Mouse (Mus musculus) heart, adult 11 months (tissue): ENCODE measurements around the gene Hist1h3e.
"Not testable (repeated sequence)": the region's sequence is repeated elsewhere in the genome, so short reads cannot be mapped to it uniquely, and the experiment has no call there.

Experiments
- DNase-seq: peaks from one replicate; pipeline ENCODE4 v3.0.0; 2022

Hist1h3e gene

DNA sequence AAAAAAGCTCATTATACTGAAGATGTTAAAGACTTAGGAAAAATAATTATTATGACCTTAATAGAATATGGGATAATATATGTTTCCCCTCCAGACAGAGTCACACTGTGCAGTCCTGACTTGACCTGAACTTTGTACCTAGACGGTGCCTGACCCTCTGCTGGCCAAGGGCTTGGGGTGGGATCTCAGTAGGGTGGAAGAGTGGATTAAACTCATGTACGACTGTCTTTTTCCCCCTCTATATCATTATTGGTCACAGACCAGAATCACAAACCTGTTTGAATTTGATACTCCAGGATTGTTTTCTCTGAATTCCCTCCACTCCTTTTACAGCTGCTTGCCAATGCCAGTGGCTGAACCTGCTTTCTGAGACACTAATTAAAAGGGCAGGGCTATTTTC is 1.5 kb downstream of the Hist1h3e start:
- DNase-seq, result not testable (repeated sequence)

GRCm38 (mm10) chr13:23556906-23557305 is 5.3 kb downstream of the Hist1h3e start:
- no peak for DNase-seq

GRCm38 (mm10) chr13:23555839-23556416 is 6.2 kb downstream of the Hist1h3e start:
- DNase-seq, result peak; percentile 98

- DNase-seq, result peak; percentile 98
Observed at GRCm38 (mm10) chr13:23554925-23555838, 7.0 kb downstream of the Hist1h3e start.

DNA sequence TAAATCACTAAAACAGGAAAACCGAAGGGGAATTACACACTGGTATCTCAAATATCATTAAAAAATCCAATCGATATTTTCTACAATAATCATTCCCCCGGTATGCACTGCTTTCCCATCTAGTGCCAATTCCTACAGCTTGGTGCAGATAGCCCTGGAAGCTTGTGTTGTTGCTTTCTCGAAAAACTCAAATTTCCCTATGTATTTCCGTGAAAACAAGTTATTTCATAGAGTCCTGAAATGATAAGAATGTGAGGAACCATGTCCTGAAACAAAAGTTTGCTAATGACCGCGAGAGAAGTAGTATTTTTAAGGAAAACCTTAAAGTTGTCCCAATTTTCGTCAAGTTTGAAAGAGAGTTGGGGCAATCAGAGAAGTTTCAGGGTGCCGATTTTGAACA is 7.8 kb downstream of the Hist1h3e start:
- no peak for DNase-seq

DNA sequence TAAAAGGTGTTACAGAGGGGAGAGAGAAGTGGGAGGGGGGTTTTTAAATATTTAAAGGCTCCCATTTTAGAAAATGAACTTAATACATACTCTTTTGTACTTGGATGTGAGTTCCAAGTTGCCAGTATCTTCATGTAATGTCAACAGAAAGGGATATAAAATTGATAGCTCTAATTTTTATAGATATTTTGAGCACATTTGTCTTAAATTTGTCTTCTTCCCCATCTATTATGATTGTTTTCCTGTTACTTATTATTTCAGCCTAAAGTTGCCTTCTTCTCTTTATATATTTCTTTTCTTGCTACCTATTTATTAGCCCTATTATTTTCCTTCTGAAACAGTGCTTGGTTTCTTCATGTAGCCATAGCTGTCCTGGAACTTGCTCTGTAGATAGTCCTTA is 9.2 kb downstream of the Hist1h3e start, which contains the start of gene Hist1h1d:
Gene Hist1h1d (plus strand): TSS at position 301 of the 400 bp plus-strand sequence.
- DNase-seq, result no peak

DNA sequence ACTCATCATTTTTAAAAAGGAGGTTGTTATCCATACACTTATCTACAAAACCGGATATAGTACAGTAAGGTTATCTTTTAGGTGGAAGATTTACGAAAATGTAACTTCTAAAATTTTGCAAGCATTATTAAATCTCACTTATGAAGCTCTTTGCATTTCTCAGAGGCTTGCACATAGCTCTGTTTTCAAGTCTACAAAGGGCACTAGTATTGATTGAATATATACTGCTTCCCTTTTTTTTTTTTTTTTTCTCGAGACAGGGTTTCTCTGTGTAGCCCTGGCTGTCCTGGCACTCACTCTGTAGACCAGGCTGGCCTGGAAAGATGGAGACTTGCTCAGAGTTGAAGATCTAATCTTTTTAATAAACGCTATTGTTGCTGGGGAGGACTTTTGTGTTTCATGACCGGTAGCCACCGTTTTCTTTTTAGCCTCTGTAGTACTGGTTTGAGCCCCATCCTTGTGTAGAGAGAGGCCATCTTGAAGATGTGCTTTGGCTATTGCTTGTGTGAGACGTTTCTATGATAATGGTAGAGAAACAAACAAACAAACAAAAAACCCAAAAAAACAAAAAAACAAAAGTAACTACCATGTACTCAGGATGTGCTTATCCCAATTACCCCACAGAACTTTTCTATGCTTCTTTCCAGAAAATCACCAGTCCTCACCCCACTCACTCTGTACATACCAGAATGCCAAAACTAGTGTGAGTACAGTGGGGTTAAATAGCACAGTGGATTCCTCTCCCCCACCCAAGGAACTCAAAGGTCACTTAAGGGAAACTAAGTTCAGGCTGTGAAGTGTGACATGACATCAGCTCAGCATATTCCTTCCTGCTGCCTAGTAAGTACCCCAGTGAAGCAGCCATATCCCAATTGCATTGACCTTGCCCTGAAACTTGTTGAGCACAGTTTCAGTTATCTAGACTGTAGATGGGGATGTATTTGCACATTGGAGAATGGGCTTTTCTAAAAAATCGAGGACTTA is 9.9 kb downstream of the Hist1h3e start:
- DNase-seq, result no peak

- DNase-seq, result peak; percentile 98
Observed at GRCm38 (mm10) chr13:23551146-23551834, 10.9 kb downstream of the Hist1h3e start, which contains the start of gene Hist1h4f. Hist1h4f (minus strand) TSS chr13:23551648.

DNA sequence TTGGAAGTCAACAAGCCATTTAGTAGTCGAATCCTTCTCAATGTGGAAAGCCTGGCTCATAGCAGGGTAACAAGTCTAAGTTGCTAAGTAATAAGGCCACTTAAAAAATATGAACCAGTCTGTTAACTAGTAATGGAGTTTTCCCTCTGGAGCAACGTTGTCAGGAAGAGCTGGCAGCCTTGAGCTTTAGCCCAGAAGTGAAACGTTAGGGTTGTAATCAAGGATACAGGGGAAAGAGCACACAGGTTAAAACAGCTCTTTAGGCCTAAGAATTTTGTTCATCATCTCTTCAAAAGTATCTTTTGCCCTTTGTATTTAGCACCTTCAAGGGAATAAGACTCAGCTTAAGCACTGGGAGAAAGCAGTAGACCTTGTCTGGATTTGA is 11.4 kb downstream of the Hist1h3e start:
- DNase-seq, result no peak

GRCm38 (mm10) chr13:23546694-23547093 is 15.5 kb downstream of the Hist1h3e start:
- peak; percentile 69 for DNase-seq

- not testable (repeated sequence) for DNase-seq
Observed at GRCm38 (mm10) chr13:23544787-23545120, 17.4 kb downstream of the Hist1h3e start.

GRCm38 (mm10) chr13:23543965-23544786 is 18.0 kb downstream of the Hist1h3e start, which contains the start of gene Hist1h3f:
Hist1h3f (plus strand) TSS chr13:23544052.
- peak; percentile 98 for DNase-seq

DNA sequence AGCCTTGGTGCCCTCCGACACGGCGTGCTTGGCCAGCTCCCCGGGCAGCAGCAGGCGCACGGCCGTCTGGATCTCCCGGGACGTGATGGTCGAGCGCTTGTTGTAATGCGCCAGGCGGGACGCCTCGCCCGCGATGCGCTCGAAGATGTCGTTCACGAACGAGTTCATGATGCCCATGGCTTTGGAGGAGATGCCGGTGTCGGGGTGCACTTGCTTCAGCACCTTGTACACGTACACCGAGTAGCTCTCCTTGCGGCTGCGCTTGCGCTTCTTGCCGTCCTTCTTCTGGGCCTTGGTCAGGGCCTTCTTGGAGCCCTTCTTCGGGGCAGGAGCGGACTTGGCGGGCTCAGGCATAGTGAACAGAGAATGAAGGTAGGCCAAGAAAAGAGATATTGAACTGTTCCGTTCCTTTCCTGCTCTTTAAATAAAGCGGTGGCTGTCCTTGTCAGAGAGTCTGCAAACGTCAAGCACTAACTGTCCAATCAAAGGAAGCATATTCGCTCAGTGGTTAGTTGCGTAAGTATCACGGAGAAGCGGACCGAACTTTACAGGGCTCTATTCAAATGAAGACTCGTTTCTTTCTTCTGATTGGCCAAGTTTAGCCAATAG is 19.1 kb downstream of the Hist1h3e start, which contains the start of gene Hist1h2bh:
Gene Hist1h2bh (minus strand): TSS at position 394 of the 609 bp plus-strand sequence.
- peak; percentile 99 for DNase-seq

GRCm38 (mm10) chr13:23542225-23542980 is 19.8 kb downstream of the Hist1h3e start:
- peak; percentile 84 for DNase-seq

DNA sequence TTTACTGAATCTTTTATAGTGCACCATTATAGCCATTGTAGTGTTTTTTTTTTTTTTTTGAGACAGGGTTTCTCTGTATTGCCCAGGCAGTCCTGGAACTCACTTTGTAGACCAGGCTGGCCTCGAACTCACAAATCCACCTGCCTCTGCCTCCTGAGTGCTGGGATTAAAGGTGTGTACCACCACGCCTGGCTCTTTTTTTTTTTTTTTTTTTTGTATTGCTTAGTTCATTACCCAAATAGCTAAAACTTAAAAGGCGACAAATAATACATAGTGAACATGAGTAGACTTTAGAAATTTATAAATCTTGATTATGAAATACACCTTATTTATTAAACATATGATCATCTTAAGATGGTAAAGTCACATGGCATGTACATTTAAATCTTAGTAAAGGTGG is 20.7 kb downstream of the Hist1h3e start:
- peak; percentile 22 for DNase-seq

DNA sequence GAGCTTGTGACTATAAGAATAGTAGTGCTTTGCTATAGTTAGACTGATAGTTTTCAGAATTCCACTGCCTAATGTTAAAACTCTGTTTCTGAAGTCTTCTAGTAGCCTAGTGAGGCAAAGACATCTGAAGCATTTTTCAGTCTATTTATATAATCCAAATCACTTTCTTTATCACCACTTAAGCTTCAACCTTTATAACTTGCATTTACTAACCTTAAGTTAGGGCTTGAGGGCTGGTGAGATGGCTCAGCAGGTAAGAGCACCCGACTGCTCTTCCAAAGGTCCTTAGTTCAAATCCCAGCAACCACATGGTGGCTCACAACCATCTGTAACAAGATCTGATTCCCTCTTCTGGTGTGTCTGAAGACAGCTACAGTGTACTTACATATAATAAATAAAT is 22.3 kb downstream of the Hist1h3e start:
- DNase-seq, result peak; percentile 17

- DNase-seq, result peak; percentile 85
Observed at GRCm38 (mm10) chr13:23538249-23538648, 23.9 kb downstream of the Hist1h3e start.

GRCm38 (mm10) chr13:23537006-23537710 is 25.0 kb downstream of the Hist1h3e start:
- peak; percentile 73 for DNase-seq
